18 mouse cellular contexts compared by ENCODE assay signal in genomic region chr4:137902873-137903272, GRCm38 (mm10). TPM values are rescaled to one million over a fixed set of nuclear protein-coding genes. Genes with fewer than 3 reads are reported as not detected.
DNase-seq lines count a peak whose midpoint lies in the region; ATAC-seq and TF ChIP-seq lines count a peak whose summit lies in the region.
"Had no signal": no experiment of that assay in that cellular context is flagged by ENCODE, and none has a peak within 500 bp of the region (broad histone marks: within the 10 kb centered on the region; RNA-seq: fewer than 3 reads in every experiment).

No protein-coding gene starts in this region.

- TF ChIP-seq CTCF in stomach, postnatal 0 days (IDR thresholded peaks at IDR 0.05; ENCODE audit: low read depth), result no peak

- DNase-seq in kidney, adult 9 months, result no peak
- no peak for DNase-seq in stomach, postnatal 0 days (ENCODE audit: low spot score)
- DNase-seq in ES-E14 (ENCODE audit: low read depth, low spot score), result no peak
- DNase-seq in heart, adult 18-20 months, result no peak
- DNase-seq: adrenal gland, postnatal 10 days; cerebellum, adult 11 months; cerebellum, adult 9-11 months; cerebellum, postnatal 36 days; gastrocnemius, postnatal 10 days had no signal

- H3K9me3 ChIP-seq in kidney, embryonic 16.5 days (ENCODE audit: low read length), result no peaks in the 10 kb centered on the region
- H3K9me3 ChIP-seq in stomach, embryonic 16.5 days (replicated peaks; ENCODE audit: control insufficient read depth, low read length), result no peaks in the 10 kb centered on the region
- no peaks in the 10 kb centered on the region for H3K9me3 ChIP-seq in stomach, postnatal 0 days (ENCODE audit: control insufficient read depth, low read length)
- no peaks in the 10 kb centered on the region for H3K9me3 ChIP-seq in ES-E14 (ENCODE audit: control insufficient read depth, insufficient read depth, low read depth, low read length)
- H3K9me3 ChIP-seq: embryonic facial prominence, embryonic 15.5 days; heart, embryonic 12.5 days; hindbrain, embryonic 15.5 days had no signal

- TF ChIP-seq EP300 in stomach, postnatal 0 days (optimal IDR thresholded peaks at IDR 0.05), result no peak

- H3K36me3 ChIP-seq in kidney, embryonic 16.5 days (ENCODE audit: insufficient read depth, low read length), result no peaks in the 10 kb centered on the region
- no peaks in the 10 kb centered on the region for H3K36me3 ChIP-seq in stomach, embryonic 16.5 days (ENCODE audit: control insufficient read depth, insufficient read depth, low read length)
- no peaks in the 10 kb centered on the region for H3K36me3 ChIP-seq in stomach, postnatal 0 days (ENCODE audit: control insufficient read depth, insufficient read depth, low read length)
- no peaks in the 10 kb centered on the region for H3K36me3 ChIP-seq in ES-E14 (ENCODE audit: control insufficient read depth, insufficient read depth, low read length, poor library complexity, severe bottlenecking)
- H3K36me3 ChIP-seq: embryonic facial prominence, embryonic 15.5 days; heart, embryonic 12.5 days; hindbrain, embryonic 15.5 days had no signal

- H3K27me3 ChIP-seq in kidney, embryonic 16.5 days (ENCODE audit: insufficient read depth, low read length), result no peaks in the 10 kb centered on the region
- H3K27me3 ChIP-seq in stomach, embryonic 16.5 days (ENCODE audit: control insufficient read depth, insufficient read depth, low read length), result no peaks in the 10 kb centered on the region
- no peaks in the 10 kb centered on the region for H3K27me3 ChIP-seq in stomach, postnatal 0 days (ENCODE audit: control insufficient read depth, insufficient read depth, low read length)
- H3K27me3 ChIP-seq: embryonic facial prominence, embryonic 15.5 days; heart, embryonic 12.5 days; hindbrain, embryonic 15.5 days had no signal

- H3K4me3 ChIP-seq in kidney, embryonic 16.5 days (ENCODE audit: low read length), result no peak overlapping the region
- no peak overlapping the region for H3K4me3 ChIP-seq in stomach, embryonic 16.5 days (replicated peaks; ENCODE audit: low read length)
- H3K4me3 ChIP-seq in stomach, postnatal 0 days (ENCODE audit: low read depth, low read length), result no peak overlapping the region
- H3K4me3 ChIP-seq in ES-E14 (ENCODE audit: insufficient read depth in 1 of 2, low read depth in 1 of 2, low read length in 2 of 2, poor library complexity in 1 of 2, severe bottlenecking in 1 of 2), result no peak overlapping the region
- H3K4me3 ChIP-seq: embryonic facial prominence, embryonic 15.5 days; erythroblast, embryonic 14.5 days; heart, embryonic 12.5 days; hindbrain, embryonic 15.5 days had no signal

- in situ Hi-C loops in ES-E14 (cut with MboI; ENCODE audit: low sequenced_read_pairs in 2 of 2, unreplicated experiment in 2 of 2), result no loop called here

- H3K4me2 ChIP-seq in kidney, embryonic 16.5 days (replicated peaks; ENCODE audit: low read depth, low read length), result no peak overlapping the region
- H3K4me2 ChIP-seq in stomach, embryonic 16.5 days (ENCODE audit: low read depth, low read length), result no peak overlapping the region
- H3K4me2 ChIP-seq in stomach, postnatal 0 days (replicated peaks; ENCODE audit: low read depth), result no peak overlapping the region
- H3K4me2 ChIP-seq: embryonic facial prominence, embryonic 15.5 days; heart, embryonic 12.5 days; hindbrain, embryonic 15.5 days had no signal

- WGBS in kidney, embryonic 16.5 days, result 27% methylated on average over 7 of the region's 7 CpGs
- 38% methylated on average over 7 of the region's 7 CpGs for WGBS in stomach, embryonic 16.5 days
- WGBS in stomach, postnatal 0 days, result 39% methylated on average over 7 of the region's 7 CpGs

- no peak overlapping the region for H3K9ac ChIP-seq in kidney, embryonic 16.5 days (replicated peaks; ENCODE audit: low read length)
- no peak overlapping the region for H3K9ac ChIP-seq in stomach, embryonic 16.5 days (ENCODE audit: low read length)
- H3K9ac ChIP-seq in stomach, postnatal 0 days (ENCODE audit: low read length), result no peak overlapping the region
- no peak overlapping the region; the same call in 1 of the 2 replicates for H3K9ac ChIP-seq in ES-E14 (ENCODE audit: insufficient read depth, low read depth, low read length, poor library complexity, severe bottlenecking)
- H3K9ac ChIP-seq: embryonic facial prominence, embryonic 15.5 days; heart, embryonic 12.5 days; hindbrain, embryonic 15.5 days had no signal

- peaks cover 20% of the 10 kb centered on the region for H3K4me1 ChIP-seq in kidney, embryonic 16.5 days (ENCODE audit: insufficient read depth, low read length)
- peaks cover 18% of the 10 kb centered on the region for H3K4me1 ChIP-seq in stomach, embryonic 16.5 days (ENCODE audit: control insufficient read depth, insufficient read depth, low read length)
- peaks cover 3% of the 10 kb centered on the region; the same call in 1 of the 2 replicates for H3K4me1 ChIP-seq in stomach, postnatal 0 days (replicated peaks; ENCODE audit: control insufficient read depth, insufficient read depth)
- peaks cover 12 to 41% of the 10 kb centered on the region in 2 experiments for H3K4me1 ChIP-seq in ES-E14 (ENCODE audit: control insufficient read depth in 2 of 2, insufficient read depth in 2 of 2, low read length in 2 of 2, poor library complexity in 1 of 2)

- ATAC-seq in kidney, embryonic 16.5 days (ENCODE audit: low FRiP score, low TSS enrichment), result 0 out of 2 replicates have a peak, but pooled peaks have one; percentile 6
- ATAC-seq in stomach, embryonic 16.5 days (ENCODE audit: insufficient read depth, low FRiP score), result peak; percentile 22; the same call in 1 of the 2 replicates
- ATAC-seq in stomach, postnatal 0 days (ENCODE audit: low FRiP score, low TSS enrichment), result no peak
- ATAC-seq in monocyte, adult 5-6 weeks (replicated peaks; ENCODE audit: insufficient number of reproducible peaks, low FRiP score, low TSS enrichment, poor library complexity, severe bottlenecking), result no peak
- ATAC-seq: forebrain, embryonic 16.5 days; inflammation-experienced regulatory T-cells, adult 6 months had no signal

- H3K27ac ChIP-seq in kidney, embryonic 16.5 days (ENCODE audit: low read length), result no peak overlapping the region
- peak overlapping the region; percentile 11 for H3K27ac ChIP-seq in stomach, embryonic 16.5 days (ENCODE audit: low read length)
- H3K27ac ChIP-seq in stomach, postnatal 0 days (replicated peaks), result no peak overlapping the region
- H3K27ac ChIP-seq in ES-E14 (ENCODE audit: insufficient read depth, low read depth, low read length, poor library complexity, severe bottlenecking), result peak overlapping the region; percentile 41; the same call in 1 of the 2 replicates
- H3K27ac ChIP-seq: hindbrain, embryonic 15.5 days had no signal

TF ChIP-seq in ES-E14, 5 proteins besides CTCF, POLR2A, EP300 and RAD21:
- TF ChIP-seq ZC3H11A (IDR thresholded peaks at IDR 0.05; ENCODE audit: borderline replicate concordance, low read depth, low read length), result no peak
- TF ChIP-seq CHD2 (IDR thresholded peaks at IDR 0.05; ENCODE audit: low read depth, low read length), result no peak
- no peak for TF ChIP-seq MAFK (IDR thresholded peaks at IDR 0.05; ENCODE audit: insufficient read depth, low read depth, low read length)
- no peak for TF ChIP-seq HCFC1 (IDR thresholded peaks at IDR 0.05; ENCODE audit: borderline replicate concordance, insufficient read depth, low read length)

RNA-seq across cellular contexts. Expression of gene Ece1, which starts 40.8 kb away (rescaled TPM):
- 55.5 and 72.3 TPM in 2 replicates for polyA plus RNA-seq in kidney, embryonic 16.5 days (2015; fragmentation: Nextera tagmentation; extraction: Ambion mirVana)
- 48.6 and 59.9 TPM in 2 replicates for polyA plus RNA-seq in stomach, embryonic 16.5 days (2015; fragmentation: Nextera tagmentation; extraction: Ambion mirVana)
- polyA plus RNA-seq in stomach, postnatal 0 days (2015; fragmentation: Nextera tagmentation; extraction: Ambion mirVana), result 22.9 and 29.8 TPM in 2 replicates
- 99.2 and 131 TPM in 2 replicates for total RNA-seq in ES-E14 (2012; rRNA removed)
- 100 to 1,000 TPM; 105 to 121 TPM for total RNA-seq in heart, adult 18-20 months (2021)
- total RNA-seq in monocyte, adult 5-6 weeks (2017), result 7.1 to 11.7 TPM (median 9.6 TPM) in 3 replicates

Comparison
In these comparisons a context has a peak if more than half of its experiments do, and no peak if none do; other contexts are left out.
1. ATAC-seq: peak in kidney, embryonic 16.5 days (single experiment) and stomach, embryonic 16.5 days (single experiment); none in stomach, postnatal 0 days (single experiment) and monocyte, adult 5-6 weeks (single experiment).
2. H3K27ac ChIP-seq: peak in stomach, embryonic 16.5 days (single experiment) and ES-E14 (single experiment); none in kidney, embryonic 16.5 days (single experiment) and stomach, postnatal 0 days (single experiment).